Mouse (Mus musculus) B cell, adult 62 days (primary cell): ENCODE measurements around the gene Rnf212. TPM values are rescaled to one million over a fixed set of nuclear protein-coding genes. Genes with fewer than 3 reads are reported as not detected.

Experiments used
- total RNA-seq: library from RNA; stranded (reverse); gene quantifications from 4 replicates; pipeline ENCODE4 v1.2.4, GENCODE M21; 2023

Rnf212 gene
- total RNA-seq: not detected in 4 replicates

GRCm38 (mm10) chr5:108774630-108775306 lies at the start of gene Rnf212:
Rnf212 (minus strand) TSS chr5:108774982.

DNA sequence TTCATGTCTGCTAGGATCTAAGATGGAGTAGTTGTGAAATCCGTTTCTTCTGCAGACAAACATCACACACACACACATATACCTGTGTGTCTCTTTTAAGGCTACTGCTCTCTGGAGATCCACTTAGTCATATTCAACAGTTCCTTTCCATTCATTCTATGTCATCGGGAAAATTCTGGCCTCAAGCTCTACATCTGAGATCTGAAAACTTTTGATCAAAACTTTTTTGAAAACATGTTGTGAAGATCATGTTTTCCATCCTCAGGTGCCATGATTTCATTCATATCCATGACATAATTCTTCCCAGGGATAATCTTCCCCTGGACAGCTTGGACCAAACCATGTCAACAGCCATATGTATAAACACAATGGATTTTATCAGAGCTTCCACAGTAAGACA lies 34.0 kb upstream of the Rnf212 start, which contains the start of gene Vmn2r8:
TSS of gene Vmn2r8 (minus strand) at position 101 of the 400 bp plus-strand sequence.

DNA sequence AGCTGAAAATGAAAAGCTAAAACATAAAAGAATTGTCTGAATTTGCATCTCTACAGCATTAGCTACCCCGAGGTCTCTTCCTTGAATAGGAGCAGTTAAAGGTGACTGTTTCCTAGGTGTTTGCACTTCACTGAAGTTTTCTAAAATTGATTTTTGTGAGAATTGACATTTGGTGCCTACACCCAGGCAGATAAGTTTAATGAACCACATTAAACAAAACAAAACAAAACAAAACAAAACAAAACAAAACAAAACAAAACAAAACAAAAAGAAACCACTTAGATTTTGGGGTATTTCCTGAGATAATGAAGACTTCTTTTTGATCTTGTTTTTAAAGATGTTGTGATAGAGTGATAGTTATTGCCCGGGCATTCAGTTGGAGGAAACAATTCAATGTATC lies 20.5 kb upstream of the Rnf212 start, which contains the start of gene Tmed11:
TSS of gene Tmed11 (minus strand) at position 101 of the 400 bp plus-strand sequence.

GRCm38 (mm10) chr5:108692271-108692670 lies 82.5 kb downstream of the Rnf212 start, which contains the start of gene Fgfrl1:
Fgfrl1 (plus strand) TSS chr5:108692382.

Other genes starting within 250 kb of the Rnf212 start
- gene Cplx1, start 225.0 kb downstream of the Rnf212 start, total RNA-seq: not detected in 4 replicates
- 143 to 166 TPM (median 155 TPM) in 4 replicates for gene Gak, start 145.2 kb downstream of the Rnf212 start, total RNA-seq
- gene Tmem175, start 145.2 kb downstream of the Rnf212 start, total RNA-seq: 17.2 to 22.4 TPM (median 18.6 TPM) in 4 replicates
- 33.5 to 39.5 TPM (median 38.0 TPM) in 4 replicates for gene Idua, start 114.7 kb downstream of the Rnf212 start, total RNA-seq
- gene Dgkq, start 105.3 kb downstream of the Rnf212 start, total RNA-seq: 38.8 to 47.8 TPM (median 40.7 TPM) in 4 replicates
- gene Slc26a1, start 99.4 kb downstream of the Rnf212 start, total RNA-seq: 0.26 TPM in 1 of 4 replicates, not detected in the others
- 6.4 to 9.2 TPM (median 7.9 TPM) in 4 replicates for gene Fgfrl1, start 82.6 kb downstream of the Rnf212 start, total RNA-seq
- gene Tmed11, start 20.4 kb upstream of the Rnf212 start, total RNA-seq: not detected in 4 replicates
- gene Vmn2r8, start 33.9 kb upstream of the Rnf212 start, total RNA-seq: not detected in 4 replicates
- gene Vmn2r9, start 77.6 kb upstream of the Rnf212 start, total RNA-seq: not detected in 4 replicates
- gene Vmn2r10, start 231.5 kb upstream of the Rnf212 start, total RNA-seq: not detected in 4 replicates